Mouse (Mus musculus) kidney, embryonic 14.5 days (tissue): ENCODE data around the gene Trim54. TPM values are rescaled to one million over a fixed set of nuclear protein-coding genes. Genes with fewer than 3 reads are reported as not detected.
A peak's percentile ranks its signal among the peaks of the same experiment; 100 is the strongest.

Experiments used
- ATAC-seq: fragments of 200-750 bp; cut with Nextera tagmentation; 2 replicates; pipeline ENCODE4 v1.8.0; 2017; ENCODE audit warnings: moderate number of reproducible peaks, mild to moderate bottlenecking, moderate TSS enrichment, moderate library complexity; ENCODE audit not compliant: low FRiP score, low TSS enrichment
- H3K27ac ChIP-seq: fragments of 300-500 bp; sonication (generic); 2 replicates; pipeline ENCODE4 v1.5.1; 2014; ENCODE audit warnings: low read depth, mild to moderate bottlenecking, low read length, moderate library complexity, mixed read lengths
- H3K27me3 ChIP-seq: fragments of 300-500 bp; sonication (generic); 2 replicates; pipeline ENCODE4 v1.6.1; 2014; ENCODE audit warnings: mild to moderate bottlenecking, low read length; ENCODE audit not compliant: control insufficient read depth, insufficient read depth
- H3K36me3 ChIP-seq: fragments of 300-500 bp; sonication (generic); 2 replicates; pipeline ENCODE4 v1.6.1; 2014; ENCODE audit warnings: low read length, mixed read lengths; ENCODE audit not compliant: control insufficient read depth, insufficient read depth
- H3K4me1 ChIP-seq: fragments of 300-500 bp; sonication (generic); 2 replicates; pipeline ENCODE4 v1.6.1; 2014; ENCODE audit warnings: low read length, mixed read lengths; ENCODE audit not compliant: control insufficient read depth, insufficient read depth
- H3K4me2 ChIP-seq: fragments of 300-500 bp; sonication (generic); replicated peaks from 2 replicates; pipeline ENCODE4 v1.6.1; 2014; ENCODE audit warnings: low read depth, mild to moderate bottlenecking, low read length
- H3K4me3 ChIP-seq: fragments of 300-500 bp; sonication (generic); 2 replicates; pipeline ENCODE4 v1.5.1; 2014; ENCODE audit warnings: mild to moderate bottlenecking, low read length
- H3K9ac ChIP-seq: fragments of 300-500 bp; sonication (generic); 2 replicates; pipeline ENCODE4 v1.6.1; 2014; ENCODE audit warnings: low read depth, mild to moderate bottlenecking, low read length, moderate library complexity
- H3K9me3 ChIP-seq: fragments of 300-500 bp; sonication (generic); 2 replicates; pipeline ENCODE4 v1.6.1; 2016; ENCODE audit warnings: low read length; ENCODE audit not compliant: control insufficient read depth
- WGBS: fragments of 180-500 bp; shearing (Covaris S2); extraction: QIAGEN DNeasy Blood & Tissue Kit; methylation state at CpG from one replicate; pipeline ENCODE4 v1.1.7; 2014; 5-methylcytosine and 5-hydroxymethylcytosine counted together
- polyA plus RNA-seq: library from polyadenylated mRNA; unstranded; fragments of >200 nt; fragmentation: Nextera tagmentation; extraction: Ambion mirVana; gene quantifications from 2 replicates; pipeline ENCODE4 v1.2.1, GENCODE M21; 2014

Trim54 gene
- polyA plus RNA-seq, 1 experiment from 2014 or later: not detected

DNA sequence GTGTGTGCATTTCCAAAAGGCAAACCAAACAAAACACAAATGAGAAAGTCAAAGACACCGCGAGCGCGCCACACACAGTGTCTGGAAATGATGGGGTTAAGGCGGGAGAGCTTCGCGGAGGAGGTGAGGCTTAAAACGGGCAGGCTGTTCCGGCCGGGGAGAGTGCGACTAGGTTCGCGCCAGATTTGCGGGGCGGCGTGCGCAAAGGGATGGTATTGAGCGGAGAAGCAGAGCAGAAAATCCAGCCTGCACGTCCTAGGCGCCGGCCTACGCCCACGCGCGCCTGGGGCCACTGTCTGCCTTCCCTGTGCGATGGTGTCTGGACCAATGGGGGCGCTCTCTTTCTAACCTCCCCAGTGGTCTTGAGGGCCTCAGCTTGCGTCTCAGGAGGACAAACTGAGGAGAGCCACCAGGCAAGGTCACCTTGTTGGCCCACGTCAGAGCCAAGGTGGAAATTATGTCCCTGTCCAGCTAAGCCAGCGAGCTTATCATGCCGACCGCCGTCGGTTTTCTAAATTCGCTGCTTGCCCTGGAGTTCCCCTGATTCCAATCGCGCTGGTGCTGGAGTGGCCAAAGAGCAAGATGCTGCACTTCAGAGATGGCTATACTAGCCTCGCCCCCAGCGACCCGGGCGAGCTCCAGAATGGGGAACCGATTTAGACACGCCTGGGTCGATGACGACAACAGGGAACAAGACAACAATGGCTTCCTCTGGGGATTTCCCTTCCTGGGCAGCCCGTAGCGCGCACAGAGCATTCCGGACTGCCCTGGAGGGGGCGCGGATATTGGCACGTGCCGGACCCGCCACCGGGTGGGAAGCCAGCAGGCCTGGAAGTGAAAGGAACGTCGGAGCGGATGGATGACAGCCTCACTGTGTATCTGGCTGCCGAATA lies 21.5 kb upstream of the Trim54 start:
- WGBS: under 1% methylated on average over 59 of the region's 59 CpGs
- Histone ChIP-seq H3K27me3 (peaks cover 65% of the 10 kb centered on the region), H3K4me1 (peaks cover 20% of the 10 kb centered on the region; the same call in 1 of the 2 replicates), H3K9me3 (no peaks in the 10 kb centered on the region), H3K4me2 (peak overlapping the region; percentile 45), H3K36me3 (no peaks in the 10 kb centered on the region), H3K27ac (no peak overlapping the region), H3K9ac (no peak overlapping the region), H3K4me3 (peak overlapping the region; percentile 20)
- peak; percentile 26; the same call in 1 of the 2 replicates for ATAC-seq

DNA sequence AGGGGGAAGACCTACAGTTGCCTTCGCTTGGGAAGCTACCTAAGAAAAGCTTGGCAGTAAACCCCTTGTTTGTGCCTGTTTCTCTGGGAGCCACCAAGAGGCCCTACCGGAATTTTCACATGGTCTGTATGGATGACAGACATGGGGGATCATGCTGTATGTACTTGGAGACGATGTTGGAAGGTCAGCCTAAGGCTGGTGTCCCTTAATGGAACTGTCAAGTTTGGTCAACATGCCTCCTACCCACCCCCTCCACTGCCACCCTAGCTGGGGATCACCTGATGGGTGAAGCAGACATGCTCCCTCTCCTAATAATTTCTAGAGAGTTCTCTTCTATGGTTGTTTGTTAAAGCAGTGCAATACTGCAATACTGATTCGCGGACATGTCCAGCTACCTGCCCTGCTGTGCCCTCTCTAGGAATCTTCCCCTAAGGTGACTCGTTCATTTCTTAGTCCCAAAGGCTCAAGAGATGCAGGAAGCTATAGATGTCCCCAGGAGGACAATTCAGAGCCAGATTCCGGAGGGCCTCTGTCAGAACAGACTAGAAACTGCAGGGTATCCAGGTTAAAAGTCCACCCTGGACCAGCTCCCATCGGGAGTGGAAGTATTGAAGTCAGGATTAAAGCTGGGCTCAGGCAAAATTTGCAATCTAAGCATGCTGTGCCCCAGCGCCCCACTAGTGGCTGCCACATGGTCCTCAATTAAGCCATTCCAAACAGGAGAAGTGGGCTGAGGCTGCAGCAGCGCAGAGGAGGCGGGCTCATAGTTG lies 20.6 kb upstream of the Trim54 start:
- H3K27ac ChIP-seq: no peak overlapping the region
- H3K4me2 ChIP-seq: peak overlapping the region; percentile 45; the same call in 1 of the 2 replicates
- H3K9ac ChIP-seq: no peak overlapping the region
- H3K4me1 ChIP-seq: peaks cover 20% of the 10 kb centered on the region; the same call in 1 of the 2 replicates
- WGBS: 17% methylated on average over 11 of the region's 11 CpGs
- ATAC-seq: no peak
- H3K9me3 ChIP-seq: no peaks in the 10 kb centered on the region
- H3K36me3 ChIP-seq: no peaks in the 10 kb centered on the region
- peaks cover 57% of the 10 kb centered on the region for H3K27me3 ChIP-seq
- H3K4me3 ChIP-seq: peak overlapping the region; percentile 20

DNA sequence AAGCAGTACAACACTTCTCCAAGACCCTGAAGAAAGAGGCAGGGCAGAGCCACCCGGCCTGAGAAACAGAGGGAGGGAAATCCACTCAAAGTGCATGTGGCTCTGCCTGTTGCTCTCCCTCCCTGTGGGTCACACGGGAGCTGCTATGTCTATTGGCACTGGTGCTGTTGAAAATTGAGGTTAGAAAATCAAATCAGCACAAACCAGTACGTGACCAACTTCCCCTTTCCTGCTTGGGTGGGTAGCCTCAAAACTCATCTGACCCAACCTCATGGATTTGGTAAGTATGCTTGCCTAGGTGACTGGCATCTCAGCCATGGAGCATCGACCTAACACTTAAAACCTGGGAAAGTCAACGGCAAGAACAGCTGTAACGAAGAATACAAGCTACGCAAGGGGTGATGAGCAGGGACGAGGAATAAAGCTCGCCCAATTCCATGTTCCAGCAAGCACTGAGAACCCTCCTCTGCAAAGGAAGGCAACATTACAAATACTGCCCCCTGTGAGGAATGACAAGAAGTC lies 10.6 kb upstream of the Trim54 start, which contains the start of gene Dnajc5g:
TSS of gene Dnajc5g (plus strand) at position 472 of the 522 bp plus-strand sequence.
- Histone ChIP-seq H3K4me1 (no peaks in the 10 kb centered on the region), H3K36me3 (no peaks in the 10 kb centered on the region), H3K4me3 (no peak within 1 kb of the TSS), H3K9me3 (no peaks in the 10 kb centered on the region), H3K9ac (no peak within 1 kb of the TSS), H3K4me2 (no peak within 1 kb of the TSS), H3K27me3 (no peaks in the 10 kb centered on the region), H3K27ac (no peak within 1 kb of the TSS)
- 89% methylated on average over 9 of the region's 9 CpGs for WGBS
- ATAC-seq: no peak

DNA sequence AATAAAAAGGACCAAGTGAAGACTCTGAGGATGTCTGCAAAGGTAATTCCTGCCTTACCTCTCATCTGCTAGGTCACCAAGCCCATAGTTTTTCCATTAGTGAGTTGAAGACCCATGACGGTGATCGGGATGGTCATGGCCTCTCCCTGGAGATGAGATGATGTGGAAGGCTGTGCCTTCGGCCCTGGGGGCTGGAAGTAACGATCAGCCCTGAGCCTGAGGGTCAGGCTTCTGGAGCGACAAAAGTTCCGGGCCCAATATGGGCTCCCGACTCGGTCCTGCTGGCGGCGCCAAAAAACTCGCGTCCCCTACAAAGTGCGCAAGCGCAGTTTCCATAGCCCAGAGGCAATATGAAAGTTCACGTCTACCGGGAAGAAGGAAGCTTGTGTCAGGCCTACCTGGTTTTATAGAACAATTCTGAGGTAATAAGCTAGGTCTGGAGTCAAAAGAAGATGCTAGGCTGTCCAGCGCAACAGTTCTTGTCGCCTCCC lies 8.5 kb upstream of the Trim54 start, which contains the start of gene Slc30a3:
TSS of gene Slc30a3 (minus strand) at position 238 of the 491 bp plus-strand sequence.
- WGBS: 93% methylated on average over 18 of the region's 18 CpGs

DNA sequence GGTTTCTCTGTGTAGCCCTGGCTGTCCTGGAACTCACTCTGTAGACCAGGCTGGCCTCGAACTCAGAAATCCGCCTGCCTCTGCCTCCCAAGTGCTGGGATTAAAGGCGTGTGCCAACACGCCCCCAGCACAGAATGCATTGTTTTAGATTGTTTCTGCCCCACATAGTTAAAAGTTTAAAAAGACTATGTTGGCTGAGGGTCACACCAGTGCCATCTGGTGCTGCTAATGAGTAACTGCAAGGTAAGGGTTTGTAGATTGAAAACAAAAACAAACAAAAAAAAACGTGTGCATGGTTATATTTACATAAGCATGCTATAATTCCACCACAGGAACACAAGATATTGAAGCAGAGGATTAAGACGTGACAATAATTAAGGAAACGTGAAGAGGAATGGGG lies 5.7 kb upstream of the Trim54 start:
- H3K27me3 ChIP-seq: no peaks in the 10 kb centered on the region
- no peak overlapping the region for H3K27ac ChIP-seq
- 0 out of 2 replicates have a peak, but pooled peaks cover 2% of the 10 kb centered on the region for H3K9me3 ChIP-seq
- H3K9ac ChIP-seq: no peak overlapping the region
- no peak for ATAC-seq
- H3K4me3 ChIP-seq: no peak overlapping the region
- WGBS: 34% methylated on average over 7 of the region's 7 CpGs
- no peaks in the 10 kb centered on the region for H3K36me3 ChIP-seq
- no peak overlapping the region for H3K4me2 ChIP-seq
- no peaks in the 10 kb centered on the region for H3K4me1 ChIP-seq

More for the DNA sequence above, 8.5 kb upstream of the Trim54 start, which contains the start of gene Slc30a3:
- Histone ChIP-seq H3K36me3 (no peaks in the 10 kb centered on the region), H3K9ac (no peak within 1 kb of the TSS), H3K4me3 (no peak within 1 kb of the TSS), H3K4me1 (no peaks in the 10 kb centered on the region), H3K27ac (no peak within 1 kb of the TSS), H3K4me2 (no peak within 1 kb of the TSS), H3K9me3 (no peaks in the 10 kb centered on the region), H3K27me3 (no peaks in the 10 kb centered on the region)
- no peak for ATAC-seq

DNA sequence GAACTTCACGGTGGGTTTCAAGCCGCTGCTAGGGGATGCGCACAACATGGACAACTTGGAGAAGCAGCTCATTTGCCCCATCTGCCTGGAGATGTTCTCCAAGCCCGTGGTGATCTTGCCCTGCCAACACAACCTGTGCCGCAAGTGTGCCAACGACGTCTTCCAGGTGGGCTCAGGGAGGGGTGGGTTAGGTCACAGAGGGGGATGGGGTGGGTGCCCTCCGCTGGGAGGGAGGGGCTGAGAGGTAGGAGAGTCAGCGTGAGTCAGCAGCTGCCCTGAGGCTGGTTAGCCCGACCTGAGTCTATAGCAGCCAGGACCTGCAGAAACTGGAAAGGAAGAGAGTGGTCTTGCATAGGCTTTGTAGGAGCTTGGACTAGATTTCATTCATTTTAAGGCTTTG lies 400 bp downstream of the Trim54 start:
- Histone ChIP-seq H3K27ac (no peak overlapping the region), H3K9ac (no peak overlapping the region), H3K27me3 (no peaks in the 10 kb centered on the region), H3K4me1 (no peaks in the 10 kb centered on the region), H3K36me3 (no peaks in the 10 kb centered on the region), H3K4me3 (no peak overlapping the region), H3K4me2 (no peak overlapping the region), H3K9me3 (0 out of 2 replicates have a peak, but pooled peaks cover 2% of the 10 kb centered on the region)
- ATAC-seq: no peak
- WGBS: 34% methylated on average over 10 of the region's 10 CpGs

DNA sequence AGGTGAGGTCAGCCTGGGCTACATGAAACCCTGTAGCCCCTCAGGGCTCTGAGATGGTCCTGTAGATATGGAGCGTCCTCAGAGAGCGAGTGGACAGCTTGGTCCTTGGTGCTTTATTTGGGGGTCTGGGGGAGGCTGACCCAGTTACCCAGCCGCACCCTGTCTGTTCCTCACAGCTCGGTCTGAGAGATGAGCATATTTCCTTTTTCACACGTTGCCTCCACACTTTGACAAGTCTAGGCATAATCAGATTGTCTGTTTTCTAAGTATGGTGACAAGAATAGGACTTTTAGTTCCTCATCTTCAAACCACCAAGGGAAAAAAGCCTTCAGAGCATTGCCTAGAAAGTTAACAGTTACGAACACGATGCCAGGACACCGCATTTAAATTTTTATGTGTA lies 4.6 kb downstream of the Trim54 start:
- Histone ChIP-seq H3K4me3 (no peak overlapping the region), H3K36me3 (no peaks in the 10 kb centered on the region), H3K27ac (no peak overlapping the region), H3K9ac (no peak overlapping the region), H3K4me2 (no peak overlapping the region), H3K4me1 (no peaks in the 10 kb centered on the region), H3K27me3 (no peaks in the 10 kb centered on the region), H3K9me3 (no peaks in the 10 kb centered on the region)
- 83% methylated on average over 8 of the region's 8 CpGs for WGBS
- no peak for ATAC-seq

DNA sequence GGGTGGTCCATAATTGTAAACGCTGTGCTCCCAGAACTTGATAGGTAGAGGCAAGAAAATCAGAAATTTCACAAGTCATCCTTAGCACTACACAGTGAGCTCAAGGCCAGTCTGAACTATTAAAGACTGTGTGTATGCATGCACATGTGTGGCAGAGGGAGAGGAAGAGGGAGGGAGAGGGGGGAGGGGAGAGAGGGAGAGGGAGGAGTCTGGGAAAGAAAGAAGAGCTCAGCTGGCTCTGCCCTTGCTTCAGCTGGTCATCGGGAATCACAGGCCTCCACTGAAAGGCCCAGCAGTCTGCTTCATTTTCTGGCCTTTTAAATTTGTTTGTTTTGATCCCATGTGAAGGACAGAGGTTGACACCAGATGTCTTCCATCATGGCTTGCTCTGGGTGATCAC lies 7.0 kb downstream of the Trim54 start:
- no peaks in the 10 kb centered on the region for H3K36me3 ChIP-seq
- no peaks in the 10 kb centered on the region for H3K4me1 ChIP-seq
- H3K9me3 ChIP-seq: no peaks in the 10 kb centered on the region
- no peak for ATAC-seq
- H3K9ac ChIP-seq: no peak overlapping the region
- H3K4me3 ChIP-seq: no peak overlapping the region
- H3K27ac ChIP-seq: no peak overlapping the region
- H3K27me3 ChIP-seq: no peaks in the 10 kb centered on the region
- H3K4me2 ChIP-seq: no peak overlapping the region
- 48% methylated on average over 2 of the region's 2 CpGs for WGBS
